Mouse (Mus musculus) lung, postnatal 0 days (tissue): ENCODE results near the gene Gm4340. TPM values are rescaled to one million over a fixed set of nuclear protein-coding genes. Genes with fewer than 3 reads are reported as not detected.

ENCODE experiments used
- ATAC-seq: fragments of 200-750 bp; cut with Nextera tagmentation; 2 replicates; pipeline ENCODE4 v1.8.0; 2017; ENCODE audit warnings: moderate library complexity
- DNase-seq: peaks from one replicate; pipeline ENCODE4 v3.0.0-alpha.2; 2016; ENCODE audit warnings: low spot score
- H3K27ac ChIP-seq: fragments of 300-500 bp; sonication (generic); 2 replicates; pipeline ENCODE4 v1.5.1; 2014; ENCODE audit warnings: antibody characterized with exemption, mild to moderate bottlenecking, low read length, mixed read lengths
- H3K27me3 ChIP-seq: fragments of 300-500 bp; sonication (generic); replicated peaks from 2 replicates; pipeline ENCODE4 v1.6.1; 2014; ENCODE audit warnings: low read length, mixed read lengths; ENCODE audit not compliant: insufficient read depth
- H3K36me3 ChIP-seq: fragments of 300-500 bp; sonication (generic); 2 replicates; pipeline ENCODE4 v1.6.1; 2014; ENCODE audit warnings: low read length, mixed read lengths; ENCODE audit not compliant: insufficient read depth
- H3K4me1 ChIP-seq: fragments of 300-500 bp; sonication (generic); 2 replicates; pipeline ENCODE4 v1.6.1; 2014; ENCODE audit warnings: antibody characterized with exemption, low read depth, low read length, mixed read lengths; ENCODE audit not compliant: insufficient read depth
- H3K4me2 ChIP-seq: fragments of 300-500 bp; sonication (generic); replicated peaks from 2 replicates; pipeline ENCODE4 v1.6.1; 2014; ENCODE audit warnings: low read depth, mild to moderate bottlenecking, low read length, moderate library complexity, mixed read lengths
- H3K4me3 ChIP-seq: fragments of 300-500 bp; sonication (generic); 2 replicates; pipeline ENCODE4 v1.5.1; 2014; ENCODE audit warnings: low read depth, low read length
- H3K9ac ChIP-seq: fragments of 300-500 bp; sonication (generic); replicated peaks from 2 replicates; pipeline ENCODE4 v1.6.1; 2014; ENCODE audit warnings: low read depth, mild to moderate bottlenecking
- H3K9me3 ChIP-seq: fragments of 300-500 bp; sonication (generic); 2 replicates; pipeline ENCODE4 v1.6.1; 2016; ENCODE audit warnings: low read length, mixed read lengths
- CTCF ChIP-seq: IDR thresholded peaks from 2 replicates; pipeline ENCODE4 v1.5.1; 2016; ENCODE audit warnings: antibody characterized with exemption, mild to moderate bottlenecking
- EP300 ChIP-seq: IDR thresholded peaks from 2 replicates; pipeline ENCODE4 v1.6.1; 2016; ENCODE audit warnings: antibody characterized with exemption, mild to moderate bottlenecking, control low read depth
- WGBS: fragments of 180-500 bp; shearing (Covaris S2); extraction: QIAGEN DNeasy Blood & Tissue Kit; methylation state at CpG from one replicate; pipeline ENCODE4 v1.1.7; 2014; 5-methylcytosine and 5-hydroxymethylcytosine counted together
- polyA plus RNA-seq: library from polyadenylated mRNA; unstranded; fragments of >200 nt; fragmentation: Nextera tagmentation; extraction: Ambion mirVana; gene quantifications from 2 replicates; pipeline ENCODE4 v1.2.1, GENCODE M21; 2015

Gm4340 gene
- polyA plus RNA-seq, 1 experiment from 2014 or later: not detected

DNA sequence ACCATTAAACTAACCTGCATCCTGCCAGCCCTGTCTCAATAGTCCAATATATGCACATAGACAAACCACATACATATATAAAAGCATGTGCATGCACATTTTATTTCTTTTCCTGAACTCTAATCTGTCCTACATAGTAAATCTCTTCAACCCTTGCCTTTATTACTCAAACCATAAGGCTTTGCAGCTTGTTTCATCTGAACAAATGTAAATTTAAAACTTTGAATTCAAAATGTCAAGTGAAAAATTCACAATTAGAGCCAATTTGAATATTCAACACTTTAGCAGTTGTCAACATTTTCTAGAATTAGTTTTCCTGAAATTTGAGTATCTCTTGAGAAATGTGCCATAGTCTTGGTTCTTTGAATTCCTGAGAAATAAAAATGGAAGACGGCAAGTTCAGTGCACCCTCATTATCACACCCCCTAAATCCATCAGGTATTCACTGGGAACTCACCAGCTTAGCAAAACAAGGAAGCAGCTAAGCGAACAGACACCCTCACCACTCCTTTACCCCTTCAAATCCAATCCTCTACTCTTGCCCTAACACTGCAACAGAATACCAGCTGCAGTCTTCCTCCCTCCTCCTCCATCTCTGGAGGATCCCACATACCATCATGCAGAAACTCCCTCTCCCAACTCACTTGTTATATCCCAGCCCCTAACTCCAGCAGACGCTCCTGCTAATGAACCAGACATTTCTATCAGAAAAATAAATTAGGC is 16.6 kb downstream of the Gm4340 start:
- Histone ChIP-seq H3K27me3 (no peaks in the 10 kb centered on the region), H3K36me3 (no peaks in the 10 kb centered on the region), H3K27ac (no peak overlapping the region), H3K9ac (no peak overlapping the region), H3K4me1 (no peaks in the 10 kb centered on the region), H3K4me2 (no peak overlapping the region), H3K9me3 (no peaks in the 10 kb centered on the region), H3K4me3 (no peak overlapping the region)
- ATAC-seq: no peak
- DNase-seq: no peak
- TF ChIP-seq EP300 (no peak), CTCF (no peak)
- WGBS: 78% methylated on average over 3 of the region's 3 CpGs

DNA sequence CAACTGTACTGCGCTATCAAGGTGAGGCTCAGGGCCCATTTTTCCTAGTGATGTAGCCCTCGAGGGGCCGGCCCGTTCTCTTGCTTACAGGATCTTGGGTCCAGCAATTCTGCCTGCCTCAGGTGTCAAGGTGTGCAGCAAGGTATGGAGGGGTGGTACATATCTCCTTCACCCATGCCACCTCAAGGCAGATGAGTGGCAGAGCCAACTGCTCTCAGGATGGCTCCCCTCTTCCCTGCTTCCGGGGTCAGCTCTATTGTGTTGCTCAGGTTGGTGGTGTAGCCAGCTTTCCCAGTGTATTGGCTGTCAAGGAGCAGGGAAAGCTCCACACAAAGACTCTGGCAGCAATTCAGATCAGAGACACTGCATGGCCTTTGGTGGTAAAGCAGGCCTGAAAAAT is 20.7 kb downstream of the Gm4340 start:
- Histone ChIP-seq H3K27me3 (no peaks in the 10 kb centered on the region), H3K4me2 (no peak overlapping the region), H3K36me3 (no peaks in the 10 kb centered on the region), H3K4me3 (no peak overlapping the region), H3K4me1 (no peaks in the 10 kb centered on the region), H3K9ac (no peak overlapping the region), H3K27ac (no peak overlapping the region), H3K9me3 (no peaks in the 10 kb centered on the region)
- 88% methylated on average over 5 of the region's 5 CpGs for WGBS
- TF ChIP-seq EP300 (no peak), CTCF (no peak)
- no peak for DNase-seq
- ATAC-seq: no peak

DNA sequence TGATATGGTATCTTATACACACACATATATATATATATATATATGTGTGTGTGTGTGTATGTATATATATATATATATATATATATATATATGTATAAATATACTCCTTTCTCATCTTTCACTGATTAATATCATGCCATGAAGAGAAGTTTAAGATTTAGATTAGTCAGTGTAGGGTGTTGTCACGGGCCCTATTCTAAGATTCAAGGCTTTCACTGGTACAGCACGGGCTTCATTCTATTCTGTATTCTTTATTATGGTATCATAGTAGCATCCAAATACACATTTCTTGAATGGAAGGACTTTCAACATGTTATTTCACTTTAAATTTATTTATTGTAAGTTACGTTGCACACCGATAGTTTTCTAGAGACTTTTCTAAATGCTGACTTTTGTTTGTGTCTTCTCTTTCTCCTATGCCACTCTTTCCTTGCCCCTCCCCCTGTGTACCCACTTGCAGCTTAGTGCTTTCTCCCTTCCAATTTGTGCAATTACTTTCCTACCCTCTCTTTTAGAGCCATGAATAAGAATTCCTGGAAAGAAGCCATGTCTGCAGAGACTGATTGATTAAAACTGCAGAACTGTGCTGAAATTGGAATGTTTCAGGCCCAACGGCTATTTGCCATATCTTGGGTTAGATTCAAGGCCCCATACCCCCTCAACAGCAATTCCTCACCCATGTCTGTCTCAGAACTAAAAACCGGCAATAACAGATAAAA is 26.6 kb downstream of the Gm4340 start:
- Histone ChIP-seq H3K4me1 (no peaks in the 10 kb centered on the region), H3K36me3 (no peaks in the 10 kb centered on the region), H3K27ac (no peak overlapping the region), H3K4me3 (no peak overlapping the region), H3K9ac (no peak overlapping the region), H3K9me3 (no peaks in the 10 kb centered on the region), H3K27me3 (no peaks in the 10 kb centered on the region), H3K4me2 (no peak overlapping the region)
- ATAC-seq (no peak), DNase-seq (no peak)
- TF ChIP-seq CTCF (no peak), EP300 (no peak)
- 78% methylated on average over 6 of the region's 6 CpGs for whole genome bisulfite sequencing

Other genes starting within 250 kb of the Gm4340 start
- gene Gm21293, start 51.1 kb upstream of the Gm4340 start, polyA plus RNA-seq: not detected in 2 replicates
- not detected in 2 replicates for gene Gm6763, start 42.5 kb upstream of the Gm4340 start, polyA plus RNA-seq
- gene Gm8764, start 34.0 kb upstream of the Gm4340 start, polyA plus RNA-seq: not detected in 2 replicates
- not detected in 2 replicates for gene Gm21304, start 25.5 kb upstream of the Gm4340 start, polyA plus RNA-seq
- gene Gm21312, start 17.0 kb upstream of the Gm4340 start, polyA plus RNA-seq: not detected in 2 replicates
- gene Gm20765, start 8.5 kb upstream of the Gm4340 start, polyA plus RNA-seq: not detected in 2 replicates